Mouse (Mus musculus) monocyte, adult 5-6 weeks (primary cell): ENCODE results near the gene Hspb3. TPM values are rescaled to one million over a fixed set of nuclear protein-coding genes. Genes with fewer than 3 reads are reported as not detected.

Source experiments
- ATAC-seq: fragments of 153-309, 156-312 bp; replicated peaks from 2 replicates; pipeline ENCODE4 v1.8.0; 2017; ENCODE audit warnings: mild to moderate bottlenecking; ENCODE audit not compliant: low TSS enrichment, insufficient number of reproducible peaks, severe bottlenecking, poor library complexity, low FRiP score
- total RNA-seq: library from RNA; stranded (forward); fragments of 200-1000, 200-491, 200-594 nt; gene quantifications from 3 replicates; pipeline ENCODE4 v1.2.3, GENCODE M21; 2017

Hspb3 gene
- total RNA-seq, 1 experiment from 2014 or later: not detected

DNA sequence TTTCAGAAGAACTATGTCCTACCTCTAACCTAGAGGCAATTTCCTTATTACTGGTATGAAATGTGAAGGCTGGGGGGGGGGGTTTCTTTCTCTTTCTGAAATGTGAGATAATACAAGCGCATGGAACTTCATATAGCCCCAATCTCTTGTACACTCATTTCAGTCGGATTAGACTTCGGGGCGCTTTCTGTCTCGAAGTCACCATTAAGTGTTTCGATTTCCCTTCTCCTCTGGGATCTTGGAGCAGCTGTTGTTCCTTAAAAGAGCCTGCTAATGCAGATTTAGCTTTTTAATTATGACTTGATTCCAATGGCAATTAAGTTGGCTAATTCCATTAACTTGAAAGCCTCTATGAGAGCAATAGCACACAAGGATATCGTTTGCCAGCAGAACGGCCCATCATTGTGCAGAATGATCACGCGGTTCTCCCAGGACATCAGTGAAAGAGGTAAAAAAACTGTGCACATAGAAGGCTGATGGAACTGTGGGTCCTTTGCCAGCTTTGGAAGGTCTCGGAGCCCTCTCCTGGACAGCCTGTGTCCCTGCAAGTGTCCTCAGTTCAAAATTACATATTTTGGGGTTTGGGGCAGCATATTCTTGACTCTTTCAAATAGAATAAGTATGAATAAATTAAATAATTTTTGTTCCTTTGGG is 22.4 kb downstream of the Hspb3 start:
- no peak for ATAC-seq

DNA sequence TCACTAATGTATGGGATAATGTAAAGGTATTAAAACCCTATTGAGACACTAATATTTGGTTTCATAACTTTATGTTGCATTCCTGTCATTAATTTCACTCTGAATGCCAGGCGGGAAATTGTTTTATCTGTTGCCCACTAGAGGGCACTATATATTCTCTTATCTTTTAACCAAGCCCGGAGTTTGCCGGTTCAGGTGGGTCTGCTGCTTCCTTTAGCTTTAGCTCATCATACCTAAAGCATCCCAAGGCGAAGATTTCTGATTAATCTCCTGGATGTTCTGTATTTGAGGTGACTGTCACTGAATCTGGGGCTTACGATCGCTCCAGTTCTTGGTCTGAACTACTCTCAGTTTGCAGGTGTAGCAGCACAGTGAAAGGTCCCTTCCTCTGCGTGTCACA is 24.6 kb downstream of the Hspb3 start:
- no peak for ATAC-seq

DNA sequence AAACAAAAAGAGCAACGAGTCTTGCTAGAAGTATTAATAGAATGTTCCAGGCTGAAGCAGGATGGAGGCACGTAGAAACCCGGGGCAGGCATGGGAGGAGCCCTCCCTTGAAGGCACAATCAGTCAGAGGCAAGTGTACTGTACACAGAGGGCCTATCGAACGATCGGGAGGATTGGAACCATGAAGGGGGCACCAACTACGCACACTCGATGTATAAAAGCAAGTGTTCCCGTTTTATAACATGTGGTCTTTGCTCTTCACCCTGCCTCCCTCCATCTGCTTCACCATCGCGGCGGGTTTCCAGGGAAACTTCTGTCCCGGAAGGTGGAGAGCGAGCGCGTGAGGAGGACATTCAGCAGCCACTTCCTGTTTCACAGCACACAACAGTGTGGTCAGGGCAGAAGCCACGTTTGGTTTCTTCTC is 27.7 kb downstream of the Hspb3 start:
- peak; percentile 59 for ATAC-seq

DNA sequence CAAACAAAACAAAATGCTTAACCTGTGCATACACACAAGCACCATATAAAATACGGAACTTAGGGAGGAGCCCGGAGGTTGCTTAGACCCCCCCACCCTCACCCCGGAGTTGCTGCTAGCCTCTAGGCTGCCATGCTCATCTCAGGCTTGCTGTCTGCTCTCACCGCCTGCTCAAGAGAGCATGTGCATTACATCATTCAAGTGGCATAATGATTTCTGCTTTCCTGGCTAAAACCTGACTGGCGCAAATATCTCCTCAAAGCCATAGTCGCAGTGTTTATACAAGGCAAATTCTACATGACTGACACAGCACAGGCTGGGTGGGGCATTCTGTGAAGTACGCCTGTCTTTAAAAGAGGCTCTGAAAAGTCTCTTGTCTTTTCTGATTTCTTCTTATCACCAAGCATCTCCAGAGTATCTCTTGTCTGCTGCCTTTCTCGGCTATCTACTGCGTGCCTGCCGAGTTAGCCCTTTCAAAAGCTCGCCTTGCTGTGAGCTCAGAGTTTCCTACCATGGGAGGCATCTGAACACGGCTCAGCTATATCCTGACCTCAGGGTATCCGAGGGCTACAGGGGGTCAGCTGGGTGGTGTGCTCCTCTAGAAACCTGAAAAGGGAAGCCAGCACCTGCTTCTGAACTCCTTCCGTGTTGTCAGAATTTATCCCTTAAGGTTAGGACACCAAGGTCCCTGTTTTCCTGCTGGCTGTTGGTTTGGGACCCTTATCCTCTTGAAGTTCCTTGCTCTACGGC is 28.6 kb downstream of the Hspb3 start:
- ATAC-seq: no peak

DNA sequence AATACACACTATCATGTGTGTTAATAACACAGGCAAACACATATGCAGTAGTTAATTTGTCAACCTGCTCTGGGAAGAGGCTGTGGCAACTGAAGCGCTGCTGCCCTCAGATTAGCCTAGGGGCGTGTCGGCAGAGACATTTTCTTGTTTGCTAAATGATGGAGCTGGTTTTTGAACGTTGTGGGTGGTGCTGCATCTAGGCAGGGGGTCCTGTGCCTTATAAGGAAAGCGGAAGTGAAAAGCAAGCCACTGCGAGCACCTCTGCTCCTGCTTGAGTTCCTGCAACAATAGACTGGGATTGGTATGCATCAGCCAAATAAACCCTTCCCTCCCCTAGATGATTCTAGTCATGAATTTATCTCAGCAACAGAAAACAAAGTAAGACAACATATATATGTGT is 31.0 kb downstream of the Hspb3 start:
- ATAC-seq: no peak

DNA sequence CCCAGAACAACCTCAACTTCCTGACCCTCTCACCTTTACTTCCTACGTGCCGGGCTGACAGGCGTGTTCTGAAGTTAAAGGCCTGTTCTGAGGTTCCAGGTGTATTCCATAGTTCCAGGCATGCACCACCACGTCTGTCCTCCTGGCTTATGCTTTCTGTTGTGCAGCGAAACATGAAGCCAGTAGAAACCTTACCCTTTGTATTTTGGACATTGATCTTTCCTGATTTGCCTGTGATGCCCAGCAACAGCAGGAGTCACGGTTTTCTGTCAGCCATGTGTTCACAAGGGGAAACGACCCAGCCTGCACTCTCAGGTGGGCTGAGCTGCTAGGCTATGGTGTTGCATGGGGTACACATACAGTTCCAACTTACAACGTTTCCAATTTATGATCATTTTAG is 35.9 kb downstream of the Hspb3 start:
- ATAC-seq: no peak

DNA sequence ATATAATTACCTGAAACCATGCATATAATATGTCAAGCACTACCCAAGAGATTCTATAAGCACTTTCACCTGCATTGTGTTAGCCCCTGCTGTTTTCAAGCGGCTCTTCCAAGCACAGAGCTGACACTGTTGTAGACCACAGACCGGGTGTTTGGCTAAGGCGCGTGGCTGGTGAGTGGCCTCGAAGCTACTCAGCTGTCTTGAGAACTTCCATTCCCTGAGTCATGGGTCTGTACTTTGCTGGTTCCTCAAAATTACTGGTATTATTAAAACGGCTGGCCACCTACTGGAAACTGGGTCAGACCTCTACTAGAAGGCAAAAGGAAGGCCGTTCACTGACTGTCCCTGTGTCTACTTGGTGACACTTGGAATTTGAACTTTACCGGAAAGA is 40.6 kb downstream of the Hspb3 start:
- no peak for ATAC-seq

DNA sequence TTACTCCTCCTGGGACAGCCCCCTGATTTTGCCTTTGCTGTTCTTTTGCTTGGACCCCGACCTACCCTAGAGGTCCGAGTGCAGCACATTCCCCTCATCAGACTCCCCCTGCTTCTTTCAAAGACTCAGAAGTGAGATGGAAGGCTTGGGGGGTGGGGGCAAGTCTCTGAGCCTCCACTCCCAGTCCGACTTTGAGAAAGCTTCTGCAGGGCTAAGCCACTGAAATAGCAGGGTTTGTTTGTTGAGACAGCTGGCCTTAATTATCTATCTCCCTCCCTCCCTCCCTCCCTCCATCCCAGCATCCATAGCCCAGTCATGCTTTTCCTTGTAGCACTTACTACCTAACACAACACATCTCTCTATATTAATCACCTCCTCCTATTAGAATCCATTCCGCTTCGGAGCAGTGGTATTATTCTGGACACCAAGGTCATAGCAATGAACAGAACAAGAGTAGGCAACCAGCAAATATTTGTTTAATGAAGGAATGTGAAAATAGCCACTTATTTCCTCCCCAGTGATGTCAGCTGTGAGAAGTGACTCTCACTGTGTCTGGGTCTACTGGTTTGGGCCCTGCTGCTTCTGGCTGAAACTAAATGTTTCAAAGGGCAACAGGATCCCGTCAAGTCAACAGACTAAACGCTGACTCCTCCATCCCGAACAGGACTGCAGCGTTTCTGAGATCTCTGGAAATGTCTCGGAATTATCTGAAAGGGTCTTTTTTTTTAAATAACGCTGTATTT is 41.2 kb downstream of the Hspb3 start:
- no peak for ATAC-seq

DNA sequence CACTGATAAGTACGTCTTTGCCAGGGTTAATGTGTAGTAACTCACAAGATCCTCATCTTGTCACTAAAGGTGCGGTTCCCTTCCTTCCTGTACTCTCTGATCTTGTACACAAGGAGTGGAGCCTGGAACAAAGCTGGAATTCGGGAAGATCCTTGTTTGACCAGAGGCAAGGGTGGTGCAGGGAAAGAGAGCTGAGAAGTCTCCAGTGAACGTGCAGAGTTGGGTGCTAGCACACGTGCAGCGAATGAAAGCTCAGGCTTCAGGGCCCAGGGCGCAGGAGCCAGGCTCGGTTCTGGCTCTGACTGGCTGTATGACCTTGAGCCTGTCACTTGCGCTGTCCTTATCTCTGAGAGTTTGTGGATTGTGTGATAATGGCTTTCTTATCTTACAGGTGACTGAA is 44.5 kb downstream of the Hspb3 start:
- ATAC-seq: no peak

DNA sequence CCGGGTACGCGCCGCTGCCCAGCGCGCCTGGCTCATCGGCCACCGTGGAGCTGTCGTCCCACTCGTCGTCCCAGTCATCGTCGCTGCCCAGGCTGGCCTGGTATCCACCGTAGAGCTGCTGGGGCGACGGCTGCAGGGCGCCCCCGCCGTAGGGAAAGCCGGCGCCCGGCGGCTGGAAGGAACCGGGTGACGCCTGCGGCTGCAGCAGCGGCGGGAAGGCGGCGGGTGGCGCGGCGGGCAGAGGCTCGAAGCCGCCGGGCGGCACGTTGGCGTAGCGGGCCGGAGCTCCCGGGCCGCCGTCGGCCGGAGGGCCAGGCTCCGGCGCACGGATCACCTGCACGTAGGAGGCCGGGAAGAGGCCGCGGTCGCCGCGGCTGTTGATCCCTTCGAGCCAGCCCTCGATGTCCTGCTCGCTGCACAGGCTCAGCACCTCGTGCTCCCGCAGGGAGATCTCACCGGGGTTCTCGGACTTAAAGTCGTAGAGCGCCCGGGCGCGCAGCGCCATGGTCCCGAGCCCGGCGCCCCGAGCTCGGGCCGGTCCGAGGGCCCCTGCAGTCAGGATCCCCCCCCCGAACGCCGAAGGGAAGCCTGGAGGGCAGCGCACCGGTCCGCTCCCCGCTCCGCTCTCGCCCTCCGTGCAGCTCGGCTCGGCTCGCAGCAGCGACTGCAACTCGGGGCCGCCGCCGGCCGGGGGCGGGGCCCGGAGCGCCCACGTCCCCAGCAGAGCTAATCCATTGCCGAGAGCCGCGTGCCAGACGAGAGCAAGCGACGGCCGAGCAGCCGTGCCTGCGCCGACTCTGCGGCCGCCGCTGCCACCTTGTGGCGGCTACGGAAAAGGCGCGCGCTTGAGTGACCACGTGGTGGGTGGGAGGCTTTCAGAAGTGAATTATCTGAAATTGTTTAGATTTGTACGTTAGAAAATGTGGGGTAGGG is 45.3 kb downstream of the Hspb3 start, which contains the start of gene Snx18:
Gene Snx18 (minus strand): TSS at position 674 of the 933 bp plus-strand sequence.
- peak; percentile 57 for ATAC-seq

DNA sequence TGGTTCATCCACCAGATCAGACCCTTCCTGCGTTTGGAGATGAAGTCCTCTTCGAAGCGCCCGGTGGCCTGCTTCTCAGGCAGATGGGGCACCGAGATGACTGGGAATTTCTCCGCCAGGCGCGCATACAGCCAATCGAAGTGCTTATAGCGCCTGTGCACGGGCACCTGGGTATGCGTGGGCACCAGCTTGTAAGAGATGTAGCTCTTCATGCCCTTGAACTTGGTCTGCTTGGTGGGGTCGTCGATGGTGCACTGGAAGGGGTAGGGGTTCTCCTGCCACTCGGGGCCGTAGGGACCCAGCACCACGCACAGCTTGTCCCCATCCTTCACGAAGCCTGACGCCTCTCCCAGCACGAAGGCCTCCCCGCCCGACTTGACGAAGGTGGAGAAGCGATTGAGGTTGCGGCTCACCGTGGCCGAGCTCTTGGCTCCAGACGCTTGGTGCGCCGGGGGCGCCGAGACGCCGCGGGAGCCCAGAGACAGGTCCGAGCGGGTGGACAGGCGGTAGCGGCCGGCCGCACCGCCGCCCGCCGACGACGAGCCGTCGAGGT is 46.1 kb downstream of the Hspb3 start:
- no peak for ATAC-seq

DNA sequence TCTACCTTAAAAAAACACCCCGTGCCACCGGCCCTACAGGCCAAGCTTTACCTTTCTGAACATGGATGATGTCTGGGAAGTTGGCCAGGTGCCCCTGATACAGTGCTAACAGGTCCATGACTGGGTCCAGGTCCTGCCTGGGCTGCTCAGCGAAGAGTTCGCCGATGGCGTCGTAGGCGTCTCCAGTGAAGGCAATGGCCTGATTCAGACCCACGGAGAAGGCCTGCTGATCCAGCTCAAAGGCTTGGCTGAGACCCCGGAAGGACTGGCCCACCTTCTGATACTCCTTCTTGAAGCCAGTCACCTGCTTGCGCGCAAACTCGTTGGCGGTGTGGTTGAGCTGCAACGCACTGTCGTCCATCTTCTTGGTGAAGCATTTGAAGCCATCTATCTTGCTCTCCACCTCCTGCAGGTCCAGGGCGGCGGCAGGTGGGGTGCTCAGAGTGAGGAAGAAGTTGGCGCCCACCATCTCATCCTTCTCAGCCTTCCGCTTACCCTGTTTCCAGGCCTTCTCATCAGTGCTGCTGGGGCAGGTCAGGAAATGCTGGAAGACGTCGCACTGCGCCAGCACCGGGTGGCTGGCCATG is 46.6 kb downstream of the Hspb3 start:
- no peak for ATAC-seq

DNA sequence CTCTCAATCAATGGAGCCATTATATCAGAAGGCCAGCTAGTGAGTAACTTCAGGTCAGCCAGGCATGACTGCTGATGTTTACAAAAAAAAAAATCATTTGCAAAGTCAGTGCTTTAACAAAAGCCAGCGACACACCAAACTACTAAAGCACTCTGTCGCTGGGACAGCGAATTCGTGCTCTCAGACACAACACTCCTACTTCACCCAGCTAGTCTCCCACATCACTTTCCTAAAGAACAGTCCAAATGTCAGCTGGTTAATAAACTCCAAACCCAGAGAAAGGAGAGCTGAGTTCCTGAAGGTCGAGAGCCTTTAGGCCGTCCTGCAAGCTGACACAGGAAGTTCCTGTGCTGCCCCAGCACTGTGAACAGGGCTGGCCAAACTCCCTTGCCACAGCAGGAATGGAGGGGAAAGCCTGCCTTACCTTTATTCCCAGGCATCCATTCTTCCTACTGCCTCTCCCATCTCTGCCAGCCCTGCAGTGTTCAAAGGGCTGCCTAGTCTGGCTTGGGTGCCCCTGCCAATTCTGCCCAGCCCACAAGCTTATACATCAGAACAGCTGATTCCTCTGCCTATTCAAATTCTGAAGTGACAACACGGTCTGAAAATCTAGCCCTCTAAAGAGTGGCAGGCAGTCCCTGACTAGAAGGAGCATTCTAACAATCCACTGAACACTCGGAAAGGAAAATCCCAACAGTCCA is 47.4 kb downstream of the Hspb3 start:
- ATAC-seq: no peak

DNA sequence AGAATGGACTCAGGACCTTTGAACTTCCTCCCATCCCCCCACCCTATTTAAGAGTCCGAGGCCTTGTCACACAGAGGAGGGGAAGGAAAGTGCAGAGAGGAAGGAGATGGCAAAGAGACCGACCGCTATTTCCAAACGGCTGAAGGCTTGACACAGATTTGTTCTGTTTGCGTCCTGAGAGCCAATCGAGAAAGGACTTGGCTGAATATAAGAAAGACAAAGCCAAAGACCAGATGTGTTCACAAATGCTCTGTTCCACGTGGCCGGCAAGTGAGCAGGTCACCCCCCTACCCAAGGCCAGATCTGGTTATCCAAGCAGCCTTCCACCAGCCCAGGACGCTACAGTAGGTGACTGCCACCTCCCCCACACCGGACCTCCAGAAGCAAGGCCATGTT is 47.9 kb downstream of the Hspb3 start:
- ATAC-seq: peak; percentile 19; the same call in 1 of the 2 replicates

DNA sequence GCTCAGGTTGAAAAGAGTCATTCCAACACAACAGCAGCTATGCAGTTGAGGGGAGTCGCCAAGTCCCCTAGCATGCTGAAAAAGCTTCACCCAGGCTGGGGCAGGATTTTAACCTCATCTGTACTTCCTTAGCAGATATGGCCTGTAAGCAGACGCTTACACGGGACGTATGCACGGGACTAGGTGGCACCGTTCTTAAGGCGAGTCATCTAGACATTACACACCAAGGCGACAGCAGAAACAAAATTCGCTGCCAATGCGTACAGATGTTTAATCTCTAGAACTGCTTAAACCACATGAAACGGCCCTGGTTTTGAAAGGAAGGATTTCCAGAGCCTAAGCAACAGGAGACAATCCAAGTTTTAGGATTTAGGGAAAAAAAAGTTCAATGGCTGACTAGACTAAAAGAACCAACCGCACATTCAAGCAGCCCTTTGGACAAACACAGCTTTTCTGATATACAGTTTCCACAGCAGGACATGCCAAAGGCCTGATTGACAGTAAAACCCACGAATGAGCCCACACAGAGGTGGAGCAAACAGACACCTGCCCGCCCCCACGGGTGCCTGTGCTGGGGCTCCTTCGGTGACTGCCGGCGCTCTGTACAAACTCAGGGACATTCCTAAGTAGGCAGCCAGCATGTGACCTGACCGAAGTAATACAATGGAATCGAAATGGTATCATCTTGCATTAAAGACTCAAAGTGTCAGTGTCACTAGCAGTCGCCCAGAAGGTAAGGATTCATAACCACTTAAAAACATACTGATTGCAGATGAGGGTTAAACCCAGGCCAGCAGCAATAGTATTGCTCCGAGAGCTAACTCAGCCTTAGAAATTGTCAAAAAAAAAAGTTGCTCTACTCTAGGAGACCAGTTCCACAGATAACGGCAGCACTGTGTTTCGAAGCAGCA is 48.6 kb downstream of the Hspb3 start:
- peak; percentile 24; the same call in 1 of the 2 replicates for ATAC-seq

DNA sequence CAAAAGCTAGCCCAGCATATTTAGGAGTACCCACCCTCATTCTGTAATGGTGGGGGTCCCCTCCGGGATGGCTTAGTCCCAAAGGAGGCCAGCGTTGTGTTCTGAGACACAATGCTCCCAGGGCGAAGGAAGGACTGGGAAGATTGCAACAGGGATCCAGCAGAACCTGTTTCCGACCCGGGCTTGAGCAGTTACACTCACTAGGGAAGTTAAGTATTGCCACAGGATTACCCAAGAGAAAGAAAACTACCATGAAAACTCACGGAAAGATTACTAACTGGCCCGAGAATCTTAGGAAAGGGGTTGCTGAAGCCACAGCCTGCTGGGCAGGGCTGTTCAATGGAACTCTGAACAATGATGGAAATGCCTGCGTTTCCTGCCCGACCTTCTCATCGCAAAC is 49.6 kb downstream of the Hspb3 start:
- no peak for ATAC-seq

DNA sequence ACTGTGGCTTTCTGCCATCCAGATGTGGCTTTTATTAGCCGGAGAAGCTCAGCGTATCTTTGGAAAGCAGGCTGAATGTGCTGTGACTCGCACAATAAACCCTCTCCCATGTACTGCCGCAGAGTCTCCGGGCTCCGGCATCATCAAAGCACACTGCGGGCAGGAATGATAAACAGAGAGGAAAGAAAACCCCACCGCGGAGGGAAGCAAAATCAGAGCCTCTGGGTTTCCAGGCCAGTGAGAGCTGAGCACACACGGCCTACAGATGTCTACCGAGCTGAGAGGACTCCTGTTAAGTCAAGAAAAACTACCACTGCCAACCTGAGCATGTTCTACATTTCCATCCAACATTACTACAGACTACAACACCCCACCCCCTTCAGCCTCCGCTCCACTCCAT is 50.1 kb downstream of the Hspb3 start:
- ATAC-seq: no peak
